Mouse (Mus musculus): Measurements from ENCODE around the gene Bmpr1a. TPM values are rescaled to one million over a fixed set of nuclear protein-coding genes. Genes with fewer than 3 reads are reported as not detected.
"Not testable (repeated sequence)": the region's sequence is repeated elsewhere in the genome, so short reads cannot be mapped to it uniquely, and the experiment has no call there.

Bmpr1a gene
- polyA plus RNA-seq, 1 experiment from 2014 or later, result 25.9 TPM

DNA sequence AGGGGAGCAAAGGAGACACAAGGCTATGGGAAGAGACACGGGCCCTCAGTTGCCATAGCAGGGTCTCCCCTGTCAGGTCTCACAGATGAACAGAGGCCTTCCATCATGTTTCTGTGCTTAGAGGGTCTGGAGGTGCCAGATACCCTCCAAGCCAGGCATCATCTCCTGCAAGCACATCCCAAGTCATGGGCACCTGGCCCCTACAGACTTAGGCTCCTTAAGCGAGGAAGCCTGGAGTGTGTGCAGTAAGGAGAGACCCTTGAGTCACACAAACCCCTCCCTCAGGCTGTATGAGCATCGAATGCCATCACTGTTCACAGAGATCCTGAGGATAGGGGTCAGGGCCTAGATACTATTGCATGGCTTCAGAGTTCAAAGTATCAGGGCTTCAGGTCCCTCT is 132.2 kb downstream of the Bmpr1a start:
- DNase-seq, result no peak
- 97% methylated on average over 3 of the region's 3 CpGs for WGBS

DNA sequence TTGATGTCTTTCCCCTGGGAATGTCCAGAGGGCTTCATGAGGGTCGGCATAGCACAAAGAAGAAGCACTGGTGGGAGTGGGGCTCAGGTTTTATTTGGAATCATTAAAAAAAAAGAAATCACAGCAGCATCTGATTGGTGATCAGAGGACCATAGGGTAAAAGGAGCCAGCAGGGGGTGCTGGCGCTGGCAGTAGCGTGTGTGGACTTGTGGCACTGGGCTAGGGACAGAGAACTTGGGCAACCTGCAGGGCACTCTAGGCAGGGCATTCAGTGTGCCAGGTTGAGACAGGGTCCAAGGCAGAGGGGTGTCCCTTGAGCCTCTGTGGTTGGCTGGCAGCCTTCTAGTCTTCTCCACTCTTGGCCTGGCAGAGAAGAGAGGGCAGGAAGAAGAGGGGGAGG is 132.9 kb downstream of the Bmpr1a start:
- 0 out of 2 replicates have a peak, but pooled peaks cover 2% of the 10 kb centered on the region for H3K4me1 ChIP-seq (ENCODE audit: control insufficient read depth, insufficient read depth, low read length)
- H3K27me3 ChIP-seq (ENCODE audit: control insufficient read depth, insufficient read depth, low read length), result no peaks in the 10 kb centered on the region
- DNase-seq (no peak), ATAC-seq (ENCODE audit: low FRiP score, low TSS enrichment) (no peak)
- H3K9ac ChIP-seq (replicated peaks; ENCODE audit: low read length), result no peak overlapping the region
- H3K36me3 ChIP-seq (ENCODE audit: control insufficient read depth, insufficient read depth, low read length), result no peaks in the 10 kb centered on the region
- no peak overlapping the region for H3K27ac ChIP-seq (replicated peaks; ENCODE audit: low read depth, low read length)
- H3K4me2 ChIP-seq (ENCODE audit: low read length), result no peak overlapping the region
- no peaks in the 10 kb centered on the region for H3K9me3 ChIP-seq (ENCODE audit: control insufficient read depth, low read length)
- H3K4me3 ChIP-seq (replicated peaks; ENCODE audit: low read depth, low read length), result no peak overlapping the region
- 55% methylated on average over 3 of the region's 3 CpGs for WGBS

More for the DNA sequence above, 132.2 kb downstream of the Bmpr1a start:
- Histone ChIP-seq H3K4me1 (ENCODE audit: control insufficient read depth, insufficient read depth, low read length) (0 out of 2 replicates have a peak, but pooled peaks cover 2% of the 10 kb centered on the region), H3K4me2 (ENCODE audit: low read length) (no peak overlapping the region), H3K27me3 (ENCODE audit: control insufficient read depth, insufficient read depth, low read length) (no peaks in the 10 kb centered on the region), H3K9ac (replicated peaks; ENCODE audit: low read length) (no peak overlapping the region), H3K36me3 (ENCODE audit: control insufficient read depth, insufficient read depth, low read length) (no peaks in the 10 kb centered on the region), H3K27ac (replicated peaks; ENCODE audit: low read depth, low read length) (no peak overlapping the region), H3K4me3 (replicated peaks; ENCODE audit: low read depth, low read length) (no peak overlapping the region), H3K9me3 (ENCODE audit: control insufficient read depth, low read length) (no peaks in the 10 kb centered on the region)
- no peak for ATAC-seq (ENCODE audit: low FRiP score, low TSS enrichment)

DNA sequence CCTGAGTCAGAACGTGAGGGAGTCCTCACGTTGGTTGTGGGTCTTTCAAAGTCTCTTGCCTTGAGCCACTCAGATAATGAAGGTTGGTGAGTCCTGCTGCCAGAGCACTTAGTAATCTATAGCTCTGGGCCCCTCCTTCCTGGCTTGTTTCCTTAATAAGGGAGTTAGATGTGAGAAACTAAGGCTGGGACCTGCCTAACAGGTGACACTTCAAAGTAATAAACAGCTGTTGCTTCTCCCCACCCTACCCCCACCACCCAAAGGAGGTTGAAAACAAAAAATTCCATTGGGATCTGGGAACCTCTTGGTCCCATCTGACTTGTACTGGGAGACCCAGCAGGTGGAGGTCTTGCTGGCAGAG is 138.0 kb downstream of the Bmpr1a start:
- DNase-seq, result no peak
- no peak for ATAC-seq (ENCODE audit: low FRiP score, low TSS enrichment)
- WGBS, result 88% methylated on average over 2 of the region's 2 CpGs

DNA sequence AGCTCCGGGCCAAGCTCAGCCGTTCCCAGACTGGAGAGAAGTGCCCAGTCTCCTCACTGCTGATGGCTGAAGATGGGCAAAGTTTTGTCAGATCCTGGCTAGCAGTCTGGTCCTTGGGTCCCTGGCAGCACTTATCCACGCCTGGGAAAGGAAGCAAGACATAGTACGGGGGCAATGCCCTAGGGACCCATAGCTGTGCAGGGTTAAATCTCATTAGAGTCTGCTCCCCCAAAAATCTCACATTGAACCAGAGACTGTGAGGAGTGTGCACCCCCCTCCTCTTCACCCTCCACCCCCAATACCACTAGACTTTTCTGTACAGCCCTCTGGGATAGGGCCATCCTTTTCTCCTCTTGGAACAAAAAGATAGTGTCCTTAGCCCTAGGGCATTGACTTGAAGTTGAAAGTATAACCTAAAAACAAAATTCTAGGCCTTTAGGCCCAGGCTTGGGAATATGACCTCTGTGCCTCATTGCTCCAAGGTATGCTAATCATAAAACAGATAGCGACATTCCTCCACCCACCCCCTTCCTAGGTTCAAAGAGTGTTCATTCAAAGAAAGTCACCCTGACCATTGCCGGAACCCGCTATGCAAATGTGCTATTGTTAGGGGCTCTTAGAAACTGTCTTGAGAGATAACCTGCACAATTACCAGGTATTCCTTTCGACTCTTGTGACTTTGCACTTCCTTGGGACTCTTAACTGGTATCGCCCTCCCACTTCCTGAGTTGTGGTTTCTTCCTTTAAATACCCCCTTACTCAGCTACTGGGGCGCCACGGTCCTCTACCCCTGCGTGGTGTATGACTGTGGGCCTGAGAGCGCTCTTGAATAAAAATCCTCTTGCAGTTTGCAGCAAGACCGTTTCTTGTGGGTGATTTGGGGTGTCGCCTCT is 138.6 kb downstream of the Bmpr1a start:
- H3K4me2 ChIP-seq (ENCODE audit: low read length), result peak overlapping the region; percentile 73
- 75% methylated on average over 15 of the region's 15 CpGs for WGBS
- H3K36me3 ChIP-seq (ENCODE audit: control insufficient read depth, insufficient read depth, low read length); DNase-seq; H3K9ac ChIP-seq (replicated peaks; ENCODE audit: low read length); H3K4me1 ChIP-seq (ENCODE audit: control insufficient read depth, insufficient read depth, low read length); H3K9me3 ChIP-seq (ENCODE audit: control insufficient read depth, low read length); ATAC-seq (ENCODE audit: low FRiP score, low TSS enrichment); H3K27me3 ChIP-seq (ENCODE audit: control insufficient read depth, insufficient read depth, low read length): not testable (repeated sequence)
- peak overlapping the region; percentile 37 for H3K4me3 ChIP-seq (replicated peaks; ENCODE audit: low read depth, low read length)
- peak overlapping the region; percentile 39; the same call in 1 of the 2 replicates for H3K27ac ChIP-seq (replicated peaks; ENCODE audit: low read depth, low read length)

More for the DNA sequence above, 138.0 kb downstream of the Bmpr1a start:
- Histone ChIP-seq H3K27ac (replicated peaks; ENCODE audit: low read depth, low read length) (no peak overlapping the region), H3K27me3 (ENCODE audit: control insufficient read depth, insufficient read depth, low read length) (0 out of 2 replicates have a peak, but pooled peaks cover 4% of the 10 kb centered on the region), H3K4me1 (ENCODE audit: control insufficient read depth, insufficient read depth, low read length) (peaks cover 7% of the 10 kb centered on the region), H3K4me2 (ENCODE audit: low read length) (no peak overlapping the region), H3K9ac (replicated peaks; ENCODE audit: low read length) (no peak overlapping the region), H3K9me3 (ENCODE audit: control insufficient read depth, low read length) (no peaks in the 10 kb centered on the region), H3K36me3 (ENCODE audit: control insufficient read depth, insufficient read depth, low read length) (no peaks in the 10 kb centered on the region), H3K4me3 (replicated peaks; ENCODE audit: low read depth, low read length) (no peak overlapping the region)

- Histone ChIP-seq H3K4me1 (ENCODE audit: control insufficient read depth, insufficient read depth, low read length) (peaks cover 7% of the 10 kb centered on the region), H3K4me3 (replicated peaks; ENCODE audit: low read depth, low read length) (peak overlapping the region; percentile 37), H3K4me2 (ENCODE audit: low read length) (peak overlapping the region; percentile 73), H3K27me3 (ENCODE audit: control insufficient read depth, insufficient read depth, low read length) (0 out of 2 replicates have a peak, but pooled peaks cover 4% of the 10 kb centered on the region), H3K9ac (replicated peaks; ENCODE audit: low read length) (peak overlapping the region; percentile 55), H3K9me3 (ENCODE audit: control insufficient read depth, low read length) (no peaks in the 10 kb centered on the region), H3K36me3 (ENCODE audit: control insufficient read depth, insufficient read depth, low read length) (no peaks in the 10 kb centered on the region), H3K27ac (replicated peaks; ENCODE audit: low read depth, low read length) (peak overlapping the region; percentile 39)
- ATAC-seq (ENCODE audit: low FRiP score, low TSS enrichment) (peak; percentile 79; the same call in 1 of the 2 replicates), DNase-seq (peak; percentile 75)
- WGBS, result 2% methylated on average over 32 of the region's 32 CpGs
Observed at GRCm38 (mm10) chr14:34363490-34364253, 139.5 kb downstream of the Bmpr1a start.

DNA sequence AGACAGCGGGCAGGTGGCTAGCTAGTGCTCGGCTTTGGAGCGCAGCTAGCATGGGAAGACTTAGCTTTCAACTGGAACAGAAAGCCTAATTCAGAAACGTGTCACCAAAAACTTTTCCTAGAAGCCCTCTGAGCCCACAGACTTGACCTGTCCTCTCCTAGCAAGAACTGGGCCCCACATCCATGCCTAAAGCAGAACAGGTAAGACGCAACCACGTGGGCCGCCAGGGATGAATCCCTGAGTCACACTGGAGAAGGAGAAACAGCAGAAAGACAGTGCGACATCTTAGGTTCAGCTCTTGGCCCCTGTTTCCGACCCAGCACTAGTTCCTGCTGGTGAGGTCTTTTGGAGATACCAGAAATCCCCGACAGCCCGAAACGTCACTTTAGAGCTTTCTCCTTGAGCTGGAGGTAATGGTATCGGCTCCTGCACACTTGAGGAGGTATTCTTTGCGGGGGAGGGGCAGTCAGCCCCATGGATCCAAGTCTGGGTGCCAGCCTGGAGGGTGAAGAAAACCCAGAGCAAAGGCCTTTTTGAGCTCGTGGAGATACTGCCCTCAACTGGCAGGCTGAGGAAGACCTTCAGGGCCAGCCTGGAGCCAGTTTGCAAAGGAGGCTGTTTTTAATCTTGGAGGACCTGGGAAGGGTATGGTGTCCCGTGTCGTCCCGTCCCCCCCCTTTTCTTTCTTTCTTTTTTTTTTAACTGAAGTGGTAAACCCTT is 140.3 kb downstream of the Bmpr1a start:
- WGBS, result 29% methylated on average over 18 of the region's 18 CpGs
- H3K27ac ChIP-seq (replicated peaks; ENCODE audit: low read depth, low read length), result no peak overlapping the region
- peak; percentile 54; the same call in 1 of the 2 replicates for ATAC-seq (ENCODE audit: low FRiP score, low TSS enrichment)

GRCm38 (mm10) chr14:34362135-34362534 is 141.0 kb downstream of the Bmpr1a start:
- Histone ChIP-seq H3K9ac (replicated peaks; ENCODE audit: low read length) (no peak overlapping the region), H3K27ac (replicated peaks; ENCODE audit: low read depth, low read length) (no peak overlapping the region), H3K4me1 (ENCODE audit: control insufficient read depth, insufficient read depth, low read length) (peaks cover 7% of the 10 kb centered on the region), H3K4me2 (ENCODE audit: low read length) (no peak overlapping the region), H3K4me3 (replicated peaks; ENCODE audit: low read depth, low read length) (no peak overlapping the region), H3K9me3 (ENCODE audit: control insufficient read depth, low read length) (no peaks in the 10 kb centered on the region), H3K36me3 (ENCODE audit: control insufficient read depth, insufficient read depth, low read length) (no peaks in the 10 kb centered on the region), H3K27me3 (ENCODE audit: control insufficient read depth, insufficient read depth, low read length) (0 out of 2 replicates have a peak, but pooled peaks cover 4% of the 10 kb centered on the region)
- ATAC-seq (ENCODE audit: low FRiP score, low TSS enrichment) (no peak), DNase-seq (no peak)
- 85% methylated on average over 4 of the region's 4 CpGs for WGBS

More for the DNA sequence above, 140.3 kb downstream of the Bmpr1a start:
- peak overlapping the region; percentile 37 for H3K4me3 ChIP-seq (replicated peaks; ENCODE audit: low read depth, low read length)
- H3K4me1 ChIP-seq (ENCODE audit: control insufficient read depth, insufficient read depth, low read length), result peaks cover 7% of the 10 kb centered on the region
- 0 out of 2 replicates have a peak, but pooled peaks cover 4% of the 10 kb centered on the region for H3K27me3 ChIP-seq (ENCODE audit: control insufficient read depth, insufficient read depth, low read length)
- peak; percentile 79 for DNase-seq
- peak overlapping the region; percentile 73 for H3K4me2 ChIP-seq (ENCODE audit: low read length)
- H3K36me3 ChIP-seq (ENCODE audit: control insufficient read depth, insufficient read depth, low read length), result no peaks in the 10 kb centered on the region
- H3K9me3 ChIP-seq (ENCODE audit: control insufficient read depth, low read length), result no peaks in the 10 kb centered on the region
- H3K9ac ChIP-seq (replicated peaks; ENCODE audit: low read length), result peak overlapping the region; percentile 55; the same call in 1 of the 2 replicates
